ENCODE assay signal across 28 mouse cellular contexts in genomic region chr7:65348540-65348939, GRCm38 (mm10).
"Had no signal": no experiment of that assay in that cellular context is flagged by ENCODE, and none has a peak within 500 bp of the region (broad histone marks: within the 10 kb centered on the region; RNA-seq: fewer than 3 reads in every experiment).

No protein-coding gene starts in this region.

- H3K4me1 ChIP-seq: embryonic facial prominence, embryonic 10.5 days; embryonic facial prominence, embryonic 12.5 days; embryonic facial prominence, embryonic 13.5 days; embryonic facial prominence, embryonic 15.5 days; forebrain, embryonic 10.5 days; forebrain, embryonic 12.5 days; forebrain, embryonic 13.5 days; forebrain, embryonic 15.5 days had no signal

- H3K27me3 ChIP-seq: embryonic facial prominence, embryonic 12.5 days; embryonic facial prominence, embryonic 13.5 days; embryonic facial prominence, embryonic 15.5 days; forebrain, embryonic 12.5 days; forebrain, embryonic 13.5 days; forebrain, embryonic 15.5 days had no signal

- H3K9ac ChIP-seq: embryonic facial prominence, embryonic 12.5 days; embryonic facial prominence, embryonic 13.5 days; embryonic facial prominence, embryonic 15.5 days; forebrain, embryonic 12.5 days; forebrain, embryonic 13.5 days; forebrain, embryonic 15.5 days; forebrain, postnatal 0 days had no signal

- DNase-seq: cerebellum, adult 2 months; cerebellum, adult 8-10 months; cerebellum, adult 9-10 months; cerebellum, adult 9-11 months; cerebellum, postnatal 10 days; cerebellum, postnatal 14 days; cerebellum, postnatal 25 days; cerebellum, postnatal 36 days; embryo, embryonic 11 days; forebrain, postnatal 0 days; gastrocnemius, adult 2 months; gastrocnemius, postnatal 10 days; gastrocnemius, postnatal 14 days; gastrocnemius, postnatal 25 days; gastrocnemius, postnatal 36 days; heart, adult 11 months; heart, adult 18-20 months had no signal

- H3K4me2 ChIP-seq: embryonic facial prominence, embryonic 12.5 days; embryonic facial prominence, embryonic 13.5 days; embryonic facial prominence, embryonic 15.5 days; forebrain, embryonic 12.5 days; forebrain, embryonic 13.5 days; forebrain, embryonic 15.5 days had no signal

- ATAC-seq: forebrain, embryonic 13.5 days; forebrain, embryonic 14.5 days; forebrain, embryonic 15.5 days; forebrain, embryonic 16.5 days; forebrain, postnatal 0 days had no signal

- H3K36me3 ChIP-seq: embryonic facial prominence, embryonic 10.5 days; embryonic facial prominence, embryonic 12.5 days; embryonic facial prominence, embryonic 13.5 days; embryonic facial prominence, embryonic 15.5 days; forebrain, embryonic 12.5 days; forebrain, embryonic 15.5 days had no signal

- H3K4me3 ChIP-seq: embryonic facial prominence, embryonic 10.5 days; embryonic facial prominence, embryonic 12.5 days; embryonic facial prominence, embryonic 13.5 days; embryonic facial prominence, embryonic 15.5 days; erythroblast, embryonic 14.5 days; forebrain, embryonic 10.5 days; forebrain, embryonic 12.5 days; forebrain, embryonic 13.5 days; forebrain, embryonic 15.5 days; gastrocnemius, adult 2 months had no signal

- H3K9me3 ChIP-seq: embryonic facial prominence, embryonic 10.5 days; embryonic facial prominence, embryonic 12.5 days; embryonic facial prominence, embryonic 13.5 days; embryonic facial prominence, embryonic 15.5 days; forebrain, embryonic 10.5 days; forebrain, embryonic 12.5 days; forebrain, embryonic 13.5 days; forebrain, embryonic 15.5 days had no signal

- H3K27ac ChIP-seq: embryonic facial prominence, embryonic 10.5 days; embryonic facial prominence, embryonic 12.5 days; embryonic facial prominence, embryonic 13.5 days; embryonic facial prominence, embryonic 15.5 days; forebrain, embryonic 10.5 days; forebrain, embryonic 12.5 days; forebrain, embryonic 13.5 days; forebrain, embryonic 15.5 days; gastrocnemius, adult 2 months had no signal
